Mouse (Mus musculus) C3H10T1/2 (cell line): ENCODE measurements around the gene Cd200r4. TPM values are rescaled to one million over a fixed set of nuclear protein-coding genes. Genes with fewer than 3 reads are reported as not detected.

Experiments
- polyA plus RNA-seq, 2 experiments: library from polyadenylated mRNA; unstranded; fragments of >200 nt; fragmentation: generic; extraction: Trizol; gene quantifications; one replicate each; pipeline ENCODE4 v1.2.1; 2012; ENCODE audit warnings: missing spikeins in 2 of 2

Gene Cd200r4
- polyA plus RNA-seq, result not detected

GRCm38 (mm10) chr16:44811544-44811943 is at the start of gene Cd200r4:
Gene Cd200r4, plus strand, starts transcription at chr16:44811733.

GRCm38 (mm10) chr16:44765555-44766319 is 45.8 kb upstream of the Cd200r4 start, which contains the start of gene Cd200r1:
Gene Cd200r1, plus strand, starts transcription at chr16:44765736.

DNA sequence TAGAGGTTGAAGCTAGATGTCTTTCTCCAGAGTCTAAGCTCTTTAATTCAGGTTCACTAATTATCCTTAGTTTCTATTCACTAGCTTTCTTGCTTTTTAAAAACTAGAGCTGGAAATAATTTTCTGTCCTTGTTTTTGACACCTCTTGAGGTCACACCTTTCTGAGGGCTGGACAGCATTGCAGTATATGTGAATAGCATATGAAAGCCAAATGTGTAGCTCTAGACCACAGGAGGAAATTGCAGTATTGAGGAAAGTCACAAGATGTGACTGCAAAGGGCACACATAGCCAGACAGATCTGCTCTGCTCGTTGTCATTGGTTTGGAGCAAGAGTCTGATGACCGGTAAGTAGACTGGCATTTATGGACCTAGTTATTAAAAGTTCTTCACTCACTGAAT is 55.3 kb downstream of the Cd200r4 start, which contains the start of gene Cd200r2:
Cd200r2 (plus strand) TSS at position 301 of the 400 bp plus-strand sequence.

Other genes with a start within 250 kb of the Cd200r4 start
- gene Nepro, start 87.4 kb upstream of the Cd200r4 start, polyA plus RNA-seq, result 1 to 10 TPM; 1.2 to 4.3 TPM
- 1 to 10 TPM in 1 of 2 experiments, under 1 TPM in 1; 0.96 to 5.4 TPM for gene Gtpbp8, start 65.4 kb upstream of the Cd200r4 start, polyA plus RNA-seq
- gene Cd200r1, start 46.0 kb upstream of the Cd200r4 start, polyA plus RNA-seq, result not detected
- gene Cd200r2, start 55.4 kb downstream of the Cd200r4 start, polyA plus RNA-seq, result not detected
- not detected for gene Cd200r3, start 131.9 kb downstream of the Cd200r4 start, polyA plus RNA-seq